Mouse (Mus musculus) granulocyte monocyte progenitor cell, adult 5-6 weeks (primary cell): ENCODE results near the gene Zfp770. TPM values are rescaled to one million over a fixed set of nuclear protein-coding genes. Genes with fewer than 3 reads are reported as not detected.

ENCODE experiments used
- ATAC-seq: replicated peaks from 2 replicates; pipeline ENCODE4 v1.8.0; 2016; ENCODE audit warnings: mild to moderate bottlenecking, moderate TSS enrichment, inconsistent platforms; ENCODE audit not compliant: poor library complexity, severe bottlenecking
- total RNA-seq, 2 experiments: library from RNA; stranded (forward) in 1 of 2; stranded (reverse) in 1 of 2; fragments of 200-712, 200-1000 nt in 1 of 2; fragments of >200 nt in 1 of 2; fragmentation: Nextera tagmentation in 1 of 2; gene quantifications; 2 replicates each; pipeline ENCODE4 v1.2.3; 2014 to 2017

Zfp770 gene
- total RNA-seq, 2 experiments from 2014 or later, result 10.8 to 13.3 TPM

DNA sequence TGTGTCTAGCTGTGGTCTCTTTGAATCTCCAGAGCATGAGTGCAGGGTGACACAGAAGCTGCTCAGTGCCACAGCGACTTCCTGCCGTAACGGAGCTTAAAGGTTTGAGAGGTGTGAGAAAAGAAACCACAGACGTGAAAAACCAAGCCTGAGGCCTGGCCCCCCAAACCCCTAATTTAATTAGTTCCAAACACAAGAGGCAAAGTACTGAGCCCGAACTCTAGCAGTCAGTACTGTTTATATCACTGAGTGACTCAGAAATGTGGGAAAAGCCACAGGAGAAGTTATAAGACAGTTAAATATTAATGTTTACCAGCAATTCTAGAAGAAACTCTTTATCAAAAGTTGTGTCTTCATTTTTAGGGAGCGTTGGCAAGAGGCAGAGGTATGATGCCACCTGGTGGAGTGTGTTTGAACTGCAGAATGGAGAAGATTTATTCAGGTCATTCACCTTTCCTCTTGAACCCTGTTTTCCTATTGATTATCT lies 55.9 kb downstream of the Zfp770 start:
- peak; percentile 84 for ATAC-seq

DNA sequence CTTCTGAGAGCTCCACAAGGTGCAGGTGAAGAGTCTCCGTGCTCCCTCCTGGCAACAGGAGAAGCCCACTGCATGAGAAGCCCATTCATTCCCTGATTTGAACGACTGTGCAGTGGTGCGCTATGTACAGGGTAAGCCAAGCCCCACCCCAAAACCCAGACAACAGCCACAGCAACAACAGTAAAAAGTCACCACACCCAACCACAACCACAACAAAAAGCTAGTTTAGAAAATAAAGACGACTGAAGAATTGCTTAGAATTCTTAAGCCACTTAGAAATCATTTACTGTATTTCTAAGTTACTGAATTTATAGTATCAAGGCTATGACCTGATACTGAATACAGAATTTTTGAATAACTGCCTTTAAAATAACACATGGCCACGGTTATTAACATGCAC lies 56.4 kb downstream of the Zfp770 start:
- no peak for ATAC-seq

DNA sequence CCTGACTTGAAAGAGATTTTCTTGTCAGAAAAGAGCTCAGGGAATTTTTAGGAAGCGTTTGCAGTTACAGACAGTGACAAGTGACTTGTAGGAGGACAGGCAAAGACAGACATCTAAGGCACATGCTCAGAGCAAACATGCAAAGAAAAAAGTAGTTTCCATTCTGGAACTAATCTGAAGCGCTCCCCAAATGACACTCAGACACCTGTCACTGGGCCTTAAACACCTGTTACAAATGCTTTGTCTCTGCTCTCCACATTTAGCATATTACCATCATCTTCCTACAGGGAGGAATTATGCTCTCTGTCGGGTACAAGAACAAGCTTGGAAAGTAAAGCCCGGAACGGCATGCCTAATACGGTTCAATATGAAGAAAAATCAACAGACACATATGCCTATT lies 57.4 kb downstream of the Zfp770 start:
- ATAC-seq, result no peak

Other genes starting within 250 kb of the Zfp770 start
- gene Gjd2, start 187.8 kb downstream of the Zfp770 start, total RNA-seq (2014; fragmentation: Nextera tagmentation), result not detected in 2 replicates
- gene Gjd2, start 187.8 kb downstream of the Zfp770 start, total RNA-seq (2017), result not detected in 2 replicates
- gene Actc1, start 147.9 kb downstream of the Zfp770 start, total RNA-seq (2014; fragmentation: Nextera tagmentation), result not detected in 2 replicates
- gene Actc1, start 147.9 kb downstream of the Zfp770 start, total RNA-seq (2017), result not detected in 2 replicates
- 53.7 and 67.1 TPM in 2 replicates for gene Aqr, start 14.4 kb downstream of the Zfp770 start, total RNA-seq (2014; fragmentation: Nextera tagmentation)
- 51.3 and 58.7 TPM in 2 replicates for gene Aqr, start 14.4 kb downstream of the Zfp770 start, total RNA-seq (2017)